Mouse (Mus musculus) embryonic stem cell, embryonic (primary cell): ENCODE measurements around the gene Adad1.

ENCODE experiments used
- CTCF ChIA-PET, 4 experiments: fragments of 300-600 bp in 2 of 4; fragments of 350-600 bp in 2 of 4; sonication (Branson Sonifier 250); formaldehyde crosslinking; loops; one replicate each; lab custom pipeline; 2022; ENCODE audit warnings: inconsistent platforms in 2 of 4; lab: Charles Lee
- POLR2A ChIA-PET, 4 experiments: fragments of 300-600 bp in 2 of 4; fragments of 350-600 bp in 2 of 4; sonication (Branson Sonifier 250); formaldehyde crosslinking; loops; one replicate each; lab custom pipeline; 2022; ENCODE audit warnings: antibody characterized with exemption in 4 of 4, inconsistent platforms in 1 of 4; lab: Charles Lee

The Adad1 gene

DNA sequence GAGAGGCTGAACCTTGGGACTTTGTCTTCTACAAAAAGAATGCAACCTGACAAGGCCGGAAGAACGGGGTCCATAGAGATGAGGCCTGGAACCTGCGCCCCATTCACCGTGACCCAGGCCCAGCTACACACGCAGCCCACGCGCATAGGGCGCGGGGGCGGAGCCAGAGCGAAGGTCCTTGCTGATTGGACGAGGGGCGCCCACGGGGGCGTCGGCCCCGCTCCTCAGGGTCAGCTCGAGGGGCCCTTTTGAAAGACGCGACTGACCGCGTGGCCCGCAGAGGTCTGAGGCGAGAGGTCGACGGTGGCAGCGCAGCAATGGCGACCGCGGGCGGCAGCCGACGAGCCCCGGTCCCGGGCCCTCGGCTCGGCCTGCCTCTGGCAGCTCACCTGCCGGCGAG lies at the start of gene Adad1:
Adad1 (plus strand) TSS at position 122 of the 400 bp plus-strand sequence.
- ChIA-PET CTCF (interaction anchor here in 1 of 4 experiments (1.8 kb wide), 1 partner anchor 141 kb away, joined by 4 read pairs; no protein-coding TSS in a partner anchor), POLR2A (no interaction called here)

DNA sequence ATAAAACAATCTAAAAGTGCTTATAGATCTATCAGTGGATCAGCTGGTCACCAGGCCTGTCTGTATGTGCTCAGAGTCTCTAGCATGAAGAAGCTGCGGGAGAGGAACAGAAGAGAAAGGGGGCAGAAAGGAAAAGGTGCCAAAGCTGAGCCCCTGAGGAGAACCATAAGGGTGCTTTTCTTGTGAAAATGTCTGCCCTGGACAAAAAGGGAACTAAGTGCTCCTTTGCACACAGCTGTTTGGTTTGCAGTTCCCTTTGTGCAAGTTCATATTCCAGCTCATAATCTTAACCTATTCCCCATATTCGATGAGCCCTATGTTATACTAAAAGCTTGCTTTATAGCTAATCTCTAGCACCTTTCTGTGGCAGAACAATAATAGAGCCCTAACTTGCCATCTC lies 25.3 kb upstream of the Adad1 start:
- POLR2A ChIA-PET = no interaction called here
- CTCF ChIA-PET = no interaction called here

- ChIA-PET POLR2A (interaction anchor here in 1 of 4 experiments (0.6 kb wide), 1 partner anchor 776 kb away, joined by 3 read pairs; no protein-coding TSS in a partner anchor), CTCF (no interaction called here)
Measured at GRCm38 (mm10) chr3:37039811-37040210, 23.5 kb upstream of the Adad1 start.

DNA sequence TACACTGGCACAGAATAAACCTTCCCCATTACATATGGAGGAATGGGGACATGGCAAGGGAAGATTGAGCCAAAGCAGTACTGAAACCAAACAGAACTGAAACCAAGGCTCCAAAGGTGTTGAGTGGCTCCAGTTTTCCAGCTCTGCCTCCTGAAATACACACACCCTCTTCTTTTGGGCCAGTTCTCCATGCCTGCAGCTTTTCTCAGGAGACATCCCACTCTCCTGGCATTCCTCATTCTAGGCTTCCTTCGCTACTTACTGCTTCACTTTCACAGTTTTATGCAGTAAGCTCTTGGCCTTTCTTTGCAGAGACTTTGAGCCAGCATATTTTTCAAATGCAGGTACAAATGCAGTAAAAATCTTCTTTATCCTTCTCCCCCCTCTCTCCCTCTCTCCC lies 11.8 kb upstream of the Adad1 start:
- ChIA-PET POLR2A (no interaction called here), CTCF (no interaction called here)

GRCm38 (mm10) chr3:37073211-37073610 lies 9.9 kb downstream of the Adad1 start:
- CTCF ChIA-PET = interaction anchor here in 3 of 4 experiments (0.7 to 1.5 kb wide), 4 partner anchors 110 to 233 kb away, joined by 3 to 16 read pairs (median 5); no protein-coding TSS in a partner anchor
- POLR2A ChIA-PET = interaction anchor here in 1 of 4 experiments (0.6 kb wide), 1 partner anchor 276 kb away, joined by 4 read pairs; no protein-coding TSS in a partner anchor

- CTCF ChIA-PET = no interaction called here
- POLR2A ChIA-PET = no interaction called here
Measured at GRCm38 (mm10) chr3:37084860-37085259, 21.5 kb downstream of the Adad1 start.

- POLR2A ChIA-PET = no interaction called here
- CTCF ChIA-PET = interaction anchor here in 1 of 4 experiments (0.6 kb wide), 1 partner anchor 19 kb away, joined by 4 read pairs; no protein-coding TSS in a partner anchor
Measured at GRCm38 (mm10) chr3:37090721-37091120, 27.4 kb downstream of the Adad1 start.

DNA sequence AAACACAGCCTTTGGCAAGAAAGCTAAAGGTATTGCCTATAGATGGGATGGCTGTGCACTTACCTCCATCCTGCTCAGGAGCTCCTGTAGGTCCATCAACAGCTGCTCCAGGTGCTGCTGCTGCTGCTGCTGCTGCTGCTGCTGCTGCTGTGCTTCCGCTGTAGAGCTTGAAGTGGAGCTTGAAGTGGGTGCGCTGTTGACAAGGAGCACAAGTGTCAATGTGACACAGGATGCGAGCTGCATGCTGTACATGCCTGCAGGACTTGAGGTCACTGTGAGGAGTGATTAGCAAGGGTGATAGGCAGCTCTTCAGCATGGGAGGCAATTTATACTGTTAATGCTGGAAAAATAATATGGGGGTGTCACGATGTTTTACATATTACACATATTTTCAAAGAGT lies 62.3 kb downstream of the Adad1 start, which contains the start of gene Il2:
Il2 (minus strand) TSS at position 305 of the 400 bp plus-strand sequence.
- POLR2A ChIA-PET = no interaction called here
- CTCF ChIA-PET = no interaction called here

DNA sequence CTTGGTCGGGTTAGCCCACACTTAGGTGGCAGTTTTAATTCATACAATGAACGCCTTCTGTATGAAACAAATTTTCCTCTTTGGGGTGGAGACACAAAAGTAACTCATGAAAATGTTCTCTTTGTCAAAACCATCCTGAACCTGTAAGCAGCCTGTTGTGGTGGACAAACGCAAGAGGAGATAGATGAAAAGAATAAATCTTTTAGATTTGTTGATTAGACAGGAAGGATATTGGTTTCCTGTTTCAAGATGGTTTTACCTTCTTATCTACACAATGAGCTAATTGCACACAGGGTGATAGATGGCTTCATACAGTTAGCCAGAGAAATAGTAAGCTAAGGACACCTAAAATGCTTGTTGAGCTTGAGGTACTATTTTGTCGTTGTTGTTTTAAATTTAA lies 62.8 kb downstream of the Adad1 start:
- ChIA-PET POLR2A (no interaction called here), CTCF (no interaction called here)

DNA sequence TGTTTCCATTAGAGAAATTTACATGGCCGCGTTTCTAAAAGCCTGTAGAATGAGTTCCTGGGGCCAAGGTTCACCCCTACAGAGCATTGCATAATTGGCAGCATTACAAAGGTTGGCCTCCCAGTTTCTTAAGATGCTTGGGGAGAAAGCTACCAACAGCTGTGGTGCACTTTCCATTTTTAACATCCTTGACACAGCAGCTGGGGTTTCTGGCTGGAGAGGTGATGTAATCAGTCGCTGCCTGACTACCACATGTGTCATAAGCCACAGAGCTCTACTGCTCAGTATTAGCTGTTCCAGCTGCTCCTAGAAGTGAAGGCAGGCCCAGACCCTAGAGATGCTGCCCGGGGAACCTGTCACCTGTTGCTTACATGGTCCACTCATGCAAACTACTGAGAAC lies 64.9 kb downstream of the Adad1 start:
- POLR2A ChIA-PET = interaction anchor here in 1 of 4 experiments (1.2 to 2.3 kb wide), 2 partner anchors 9 to 19 kb away, joined by 3 to 9 read pairs; no protein-coding TSS in a partner anchor

GRCm38 (mm10) chr3:37129063-37129462 lies 65.7 kb downstream of the Adad1 start:
- POLR2A ChIA-PET = interaction anchor here in 1 of 4 experiments (1.2 to 2.3 kb wide), 2 partner anchors 10 to 19 kb away, joined by 3 to 9 read pairs; no protein-coding TSS in a partner anchor
- CTCF ChIA-PET = no interaction called here

More for the DNA sequence above, 64.9 kb downstream of the Adad1 start:
- CTCF ChIA-PET = interaction anchor here in 1 of 4 experiments (1.1 kb wide), 1 partner anchor 76 kb away, joined by 3 read pairs; no protein-coding TSS in a partner anchor

DNA sequence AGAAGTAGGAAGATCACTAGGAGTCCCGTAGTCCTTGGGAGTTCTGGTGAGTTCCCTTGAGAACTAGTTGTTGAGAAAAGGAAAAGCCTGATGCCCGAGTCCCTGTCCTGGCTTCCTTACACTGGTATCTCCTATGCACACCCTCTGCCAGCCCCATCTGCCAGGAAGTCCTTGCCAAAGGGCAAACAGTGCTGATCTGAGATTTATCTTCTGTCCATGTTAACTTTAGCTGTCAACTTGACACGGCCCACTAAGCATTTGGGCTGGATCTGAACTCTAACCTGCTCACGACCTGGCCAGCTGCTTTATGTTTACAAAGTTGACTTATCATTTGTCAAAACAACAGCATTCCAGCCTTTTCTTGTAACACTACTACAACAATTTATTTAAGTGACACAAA lies 73.9 kb downstream of the Adad1 start:
- ChIA-PET CTCF (interaction anchor here in 1 of 4 experiments (1.4 kb wide), 1 partner anchor 43 kb away, joined by 4 read pairs; no protein-coding TSS in a partner anchor), POLR2A (no interaction called here)

DNA sequence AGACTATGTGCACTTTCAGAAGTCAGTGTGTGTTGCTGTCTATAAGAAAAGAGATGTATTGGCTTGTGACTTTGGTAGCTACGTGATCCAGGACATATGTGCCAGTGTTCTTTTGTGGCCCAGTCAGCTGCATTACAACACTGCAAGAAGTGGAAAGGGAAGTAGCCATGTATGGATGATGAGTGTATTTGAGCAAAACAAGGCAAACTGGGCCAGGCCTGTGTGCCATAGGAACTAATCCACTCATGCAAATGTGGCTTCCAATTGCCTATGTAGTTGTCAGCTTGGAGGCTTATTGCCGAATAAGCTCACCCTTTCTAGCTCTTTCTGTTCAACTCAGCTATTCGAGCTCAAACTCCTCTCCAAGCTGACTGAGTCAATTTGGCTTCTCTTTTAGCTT lies 75.9 kb downstream of the Adad1 start:
- POLR2A ChIA-PET = no interaction called here
- CTCF ChIA-PET = interaction anchor here in 1 of 4 experiments (0.6 kb wide), 1 partner anchor 1706 kb away, joined by 3 read pairs; no protein-coding TSS in a partner anchor

- CTCF ChIA-PET = interaction anchor here in 1 of 4 experiments (0.7 kb wide), 1 partner anchor 64 kb away, joined by 5 read pairs; no protein-coding TSS in a partner anchor
Measured at GRCm38 (mm10) chr3:37140168-37140906, 77.0 kb downstream of the Adad1 start.

GRCm38 (mm10) chr3:37141827-37142226 lies 78.5 kb downstream of the Adad1 start:
- ChIA-PET CTCF (no interaction called here), POLR2A (interaction anchor here in 1 of 4 experiments (1.4 kb wide), 1 partner anchor 12 kb away, joined by 4 read pairs; no protein-coding TSS in a partner anchor)

More at GRCm38 (mm10) chr3:37140168-37140906, 77.0 kb downstream of the Adad1 start:
- POLR2A ChIA-PET = no interaction called here

GRCm38 (mm10) chr3:37144979-37145378 lies 81.7 kb downstream of the Adad1 start:
- CTCF ChIA-PET = no interaction called here
- POLR2A ChIA-PET = no interaction called here

- POLR2A ChIA-PET = interaction anchor here in 1 of 4 experiments (0.7 kb wide), 1 partner anchor 471 kb away, joined by 5 read pairs; no protein-coding TSS in a partner anchor
- CTCF ChIA-PET = no interaction called here
Measured at GRCm38 (mm10) chr3:37146406-37146805, 83.1 kb downstream of the Adad1 start.

DNA sequence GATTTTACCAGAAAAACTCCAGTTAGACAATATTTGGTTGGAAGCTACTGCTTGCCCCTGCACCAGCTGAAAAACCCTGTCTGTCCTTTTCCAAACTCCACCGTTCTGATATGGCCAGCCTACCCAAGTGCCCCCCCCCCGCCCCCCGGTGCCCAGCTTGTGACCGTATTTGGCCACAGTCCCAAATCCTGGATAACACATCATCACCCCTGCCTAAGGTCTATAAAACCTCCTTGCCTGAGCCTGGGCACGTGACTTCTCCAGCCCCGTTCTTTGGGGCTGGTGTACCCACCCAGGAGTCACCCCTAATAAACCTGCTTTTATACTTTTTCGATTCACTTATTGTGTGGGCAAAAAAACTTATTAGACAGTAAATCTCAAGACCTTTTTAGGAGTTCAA lies 83.5 kb downstream of the Adad1 start:
- ChIA-PET POLR2A (interaction anchor here in 2 of 4 experiments (0.6 to 0.7 kb wide), 2 partner anchors 220 to 472 kb away, joined by 4 to 5 read pairs; no protein-coding TSS in a partner anchor), CTCF (no interaction called here)

DNA sequence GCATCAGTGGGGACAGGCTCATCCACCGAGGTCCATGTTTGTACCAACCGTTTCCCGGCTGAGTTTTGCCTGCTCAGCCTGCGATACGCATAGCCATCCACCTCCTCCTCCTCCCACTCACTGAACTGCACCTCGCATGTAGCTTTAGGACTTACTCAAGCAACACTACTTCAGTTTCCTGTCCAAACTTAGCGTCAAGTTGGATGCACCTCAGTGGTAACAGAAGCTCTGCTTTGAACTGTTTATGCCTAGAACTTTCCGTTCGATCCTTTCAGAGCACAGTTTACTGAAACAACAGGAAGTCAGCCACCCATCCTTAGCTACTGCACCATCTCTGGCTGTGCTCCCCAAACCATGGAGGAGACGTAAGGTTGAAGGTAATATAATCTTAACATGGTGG lies 88.9 kb downstream of the Adad1 start:
- CTCF ChIA-PET = no interaction called here
- POLR2A ChIA-PET = no interaction called here

DNA sequence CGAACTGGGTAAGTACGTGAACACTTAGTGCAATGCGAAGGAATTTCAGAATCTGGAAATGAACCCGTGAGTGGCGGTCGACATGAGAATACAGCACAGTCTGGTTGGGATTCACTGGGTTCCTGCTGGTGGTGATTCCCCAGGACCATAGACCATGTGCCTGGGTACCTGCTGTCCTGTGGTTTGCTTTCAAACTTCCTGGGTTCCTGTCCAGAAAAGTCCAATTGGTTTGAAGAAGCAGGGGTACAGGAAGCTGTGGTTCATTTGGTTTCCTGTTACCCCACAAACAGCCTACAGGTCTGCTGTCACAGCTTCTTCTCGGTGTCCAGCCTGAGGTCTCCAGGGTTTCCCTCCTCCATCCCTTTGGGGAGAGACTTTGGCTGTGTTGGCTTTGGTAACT lies 89.7 kb downstream of the Adad1 start:
- CTCF ChIA-PET = no interaction called here
- POLR2A ChIA-PET = interaction anchor here in 1 of 4 experiments (1.2 kb wide), 1 partner anchor 156 kb away, joined by 3 read pairs; no protein-coding TSS in a partner anchor
